Mouse (Mus musculus) embryonic facial prominence, embryonic 12.5 days (tissue): ENCODE data around the gene Cacnb3. TPM values are rescaled to one million over a fixed set of nuclear protein-coding genes. Genes with fewer than 3 reads are reported as not detected.
"Not testable (repeated sequence)": the region's sequence is repeated elsewhere in the genome, so short reads cannot be mapped to it uniquely, and the experiment has no call there.

ENCODE experiments used
- ATAC-seq: fragments of 200-750 bp; cut with Nextera tagmentation; 2 replicates; pipeline ENCODE4 v1.8.0; 2017; ENCODE audit not compliant: insufficient number of reproducible peaks, insufficient read depth, low FRiP score, low TSS enrichment
- H3K27ac ChIP-seq: fragments of 300-500 bp; sonication (generic); 2 replicates; pipeline ENCODE4 v1.5.1; 2016; ENCODE audit warnings: mild to moderate bottlenecking
- H3K27me3 ChIP-seq: fragments of 300-500 bp; sonication (generic); 2 replicates; pipeline ENCODE4 v1.6.1; 2016; ENCODE audit warnings: mild to moderate bottlenecking, moderate library complexity
- H3K36me3 ChIP-seq: fragments of 300-500 bp; sonication (generic); 2 replicates; pipeline ENCODE4 v1.6.1; 2016; ENCODE audit warnings: mild to moderate bottlenecking
- H3K4me1 ChIP-seq: fragments of 300-500 bp; sonication (generic); 2 replicates; pipeline ENCODE4 v1.6.1; 2016
- H3K4me2 ChIP-seq: fragments of 300-500 bp; sonication (generic); replicated peaks from 2 replicates; pipeline ENCODE4 v1.6.1; 2016; ENCODE audit warnings: mild to moderate bottlenecking, moderate library complexity
- H3K4me3 ChIP-seq: fragments of 300-500 bp; sonication (generic); 2 replicates; pipeline ENCODE4 v1.5.1; 2016; ENCODE audit warnings: mild to moderate bottlenecking
- H3K9ac ChIP-seq: fragments of 300-500 bp; sonication (generic); 2 replicates; pipeline ENCODE4 v1.6.1; 2016; ENCODE audit warnings: mild to moderate bottlenecking, moderate library complexity
- H3K9me3 ChIP-seq: fragments of 300-500 bp; sonication (generic); 2 replicates; pipeline ENCODE4 v1.6.1; 2016; ENCODE audit warnings: mild to moderate bottlenecking, moderate library complexity
- WGBS: fragments of 180-500 bp; shearing (Covaris S2); methylation state at CpG from one replicate; pipeline ENCODE4 v1.1.7; 2016; 5-methylcytosine and 5-hydroxymethylcytosine counted together
- polyA plus RNA-seq: library from polyadenylated mRNA; unstranded; fragments of >200 nt; fragmentation: Nextera tagmentation; extraction: Ambion mirVana; gene quantifications from 2 replicates; pipeline ENCODE4 v1.2.1, GENCODE M21; 2016

Gene Cacnb3
- 64.5 and 72.8 TPM in 2 replicates for polyA plus RNA-seq

DNA sequence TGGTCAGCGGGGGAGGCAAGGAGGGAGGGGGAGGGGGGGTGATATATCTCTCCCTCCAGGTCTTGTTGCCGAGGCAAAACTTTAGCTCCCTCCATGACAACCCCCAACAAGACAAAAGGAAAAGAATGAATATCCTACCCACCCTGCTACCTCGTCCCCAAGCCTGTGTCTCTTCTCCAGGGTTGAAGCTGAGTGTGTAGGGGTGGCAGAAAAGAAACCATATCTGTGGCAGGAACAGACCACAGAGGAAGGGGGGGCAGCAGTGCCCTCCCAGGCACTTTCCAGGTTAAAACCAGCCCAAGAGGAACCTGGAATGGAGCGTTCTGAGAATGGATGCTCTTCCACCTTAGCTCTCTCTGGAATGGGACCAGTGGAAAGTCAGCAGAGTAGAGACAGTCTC is at the start of gene Cacnb3:
Gene Cacnb3 (plus strand): TSS at position 301 of the 400 bp plus-strand sequence.
- H3K4me2 ChIP-seq, result peak within 1 kb of the TSS; percentile 93
- no peak for ATAC-seq
- H3K27ac ChIP-seq, result peak within 1 kb of the TSS; percentile 73; the same call in 1 of the 2 replicates
- no peaks in the 10 kb centered on the region for H3K9me3 ChIP-seq
- H3K4me3 ChIP-seq, result peak within 1 kb of the TSS; percentile 82
- H3K9ac ChIP-seq, result peak within 1 kb of the TSS; percentile 30; the same call in 1 of the 2 replicates
- no peaks in the 10 kb centered on the region for H3K36me3 ChIP-seq
- H3K27me3 ChIP-seq, result peaks cover 35% of the 10 kb centered on the region
- 24% methylated on average over 4 of the region's 4 CpGs for WGBS
- peaks cover 53% of the 10 kb centered on the region for H3K4me1 ChIP-seq

- Histone ChIP-seq H3K27ac (no peak overlapping the region), H3K9ac (no peak overlapping the region), H3K27me3 (no peaks in the 10 kb centered on the region), H3K4me2 (no peak overlapping the region), H3K36me3 (no peaks in the 10 kb centered on the region), H3K4me3 (no peak overlapping the region), H3K4me1 (no peaks in the 10 kb centered on the region; the same call in 1 of the 2 replicates), H3K9me3 (no peaks in the 10 kb centered on the region)
- ATAC-seq, result no peak
- WGBS, result 80% methylated on average over 8 of the region's 8 CpGs
Measured at GRCm38 (mm10) chr15:98582410-98582809, 48.2 kb upstream of the Cacnb3 start.

- 72% methylated on average over 8 of the region's 8 CpGs for WGBS
- H3K9me3 ChIP-seq, result no peaks in the 10 kb centered on the region
- no peaks in the 10 kb centered on the region for H3K27me3 ChIP-seq
- H3K4me3 ChIP-seq, result no peak overlapping the region
- no peaks in the 10 kb centered on the region for H3K36me3 ChIP-seq
- no peaks in the 10 kb centered on the region; the same call in 1 of the 2 replicates for H3K4me1 ChIP-seq
- ATAC-seq, result no peak
- H3K4me2 ChIP-seq, result no peak overlapping the region
- H3K9ac ChIP-seq, result no peak overlapping the region
- no peak overlapping the region for H3K27ac ChIP-seq
Measured at GRCm38 (mm10) chr15:98582996-98583395, 47.6 kb upstream of the Cacnb3 start.

GRCm38 (mm10) chr15:98585421-98585820 is 45.2 kb upstream of the Cacnb3 start:
- Histone ChIP-seq H3K4me2 (no peak overlapping the region), H3K9ac (no peak overlapping the region), H3K27me3 (no peaks in the 10 kb centered on the region), H3K36me3 (peaks cover 10% of the 10 kb centered on the region), H3K9me3 (no peaks in the 10 kb centered on the region), H3K4me3 (no peak overlapping the region), H3K4me1 (no peaks in the 10 kb centered on the region; the same call in 1 of the 2 replicates), H3K27ac (no peak overlapping the region)
- WGBS, result 33% methylated on average over 7 of the region's 7 CpGs
- ATAC-seq, result no peak

DNA sequence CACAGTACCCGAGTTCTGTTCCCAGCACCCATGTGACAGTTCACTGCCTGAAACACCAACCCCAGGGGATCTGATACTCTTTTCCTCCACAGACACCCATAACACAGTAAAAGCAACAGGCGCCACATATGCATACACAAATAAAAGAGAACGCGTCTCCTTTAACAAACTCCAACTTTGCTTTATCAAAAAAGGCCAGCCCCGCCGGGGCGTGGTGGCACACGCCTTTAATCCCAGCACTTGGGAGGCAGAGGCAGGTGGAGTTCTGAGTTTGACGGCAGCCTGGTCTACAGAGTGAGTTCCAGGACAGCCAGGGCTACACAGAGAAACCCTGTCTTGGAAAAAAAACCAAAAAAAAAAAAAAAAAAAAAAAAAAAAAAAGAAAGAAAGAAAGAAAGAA is 44.5 kb upstream of the Cacnb3 start:
- not testable (repeated sequence) for H3K4me2 ChIP-seq, H3K4me3 ChIP-seq, H3K9ac ChIP-seq, ATAC-seq, H3K27me3 ChIP-seq, H3K4me1 ChIP-seq, H3K9me3 ChIP-seq, H3K27ac ChIP-seq
- 80% methylated on average over 9 of the region's 9 CpGs for WGBS
- H3K36me3 ChIP-seq, result peaks cover 17% of the 10 kb centered on the region

GRCm38 (mm10) chr15:98587751-98588150 is 42.9 kb upstream of the Cacnb3 start:
- H3K4me3 ChIP-seq, result no peak overlapping the region
- no peaks in the 10 kb centered on the region; the same call in 1 of the 2 replicates for H3K4me1 ChIP-seq
- no peaks in the 10 kb centered on the region for H3K9me3 ChIP-seq
- H3K9ac ChIP-seq, result no peak overlapping the region
- peaks cover 33% of the 10 kb centered on the region for H3K36me3 ChIP-seq
- H3K27ac ChIP-seq, result no peak overlapping the region
- no peak overlapping the region for H3K4me2 ChIP-seq
- H3K27me3 ChIP-seq, result no peaks in the 10 kb centered on the region
- WGBS, result 89% methylated on average over 11 of the region's 11 CpGs
- no peak for ATAC-seq

GRCm38 (mm10) chr15:98589640-98590336 is 40.9 kb upstream of the Cacnb3 start:
- Histone ChIP-seq H3K9me3 (no peaks in the 10 kb centered on the region), H3K4me1 (no peaks in the 10 kb centered on the region; the same call in 1 of the 2 replicates), H3K36me3 (peaks cover 54% of the 10 kb centered on the region), H3K27ac (no peak overlapping the region), H3K27me3 (no peaks in the 10 kb centered on the region), H3K9ac (no peak overlapping the region), H3K4me2 (no peak overlapping the region), H3K4me3 (no peak overlapping the region)
- 71% methylated on average over 7 of the region's 7 CpGs for WGBS
- no peak for ATAC-seq

DNA sequence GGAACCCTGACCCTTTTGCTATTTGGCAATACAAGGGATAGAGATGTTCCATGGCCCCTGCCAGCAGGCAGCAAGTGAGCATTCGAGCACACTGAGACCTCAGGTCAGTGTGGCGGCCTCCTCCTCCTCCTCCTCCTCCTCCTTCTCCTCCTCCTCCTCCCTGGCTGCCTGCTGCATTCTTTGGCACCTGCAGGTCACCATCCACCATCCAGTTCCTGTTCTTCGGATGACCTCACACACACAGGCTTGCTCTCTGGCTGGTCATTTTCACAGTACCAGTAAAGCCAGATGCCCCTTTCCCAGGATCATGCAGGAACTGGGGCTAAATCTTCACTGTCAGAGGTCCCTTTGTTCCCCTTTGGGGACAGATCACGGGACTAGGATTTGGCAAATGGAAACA is 39.2 kb upstream of the Cacnb3 start:
- no peak for ATAC-seq
- H3K4me3 ChIP-seq, result no peak overlapping the region
- H3K27me3 ChIP-seq, result no peaks in the 10 kb centered on the region
- no peak overlapping the region for H3K27ac ChIP-seq
- no peaks in the 10 kb centered on the region for H3K9me3 ChIP-seq
- 79% methylated on average over 4 of the region's 4 CpGs for WGBS
- H3K9ac ChIP-seq, result no peak overlapping the region
- H3K36me3 ChIP-seq, result peaks cover 70% of the 10 kb centered on the region
- H3K4me1 ChIP-seq, result no peaks in the 10 kb centered on the region
- H3K4me2 ChIP-seq, result no peak overlapping the region

DNA sequence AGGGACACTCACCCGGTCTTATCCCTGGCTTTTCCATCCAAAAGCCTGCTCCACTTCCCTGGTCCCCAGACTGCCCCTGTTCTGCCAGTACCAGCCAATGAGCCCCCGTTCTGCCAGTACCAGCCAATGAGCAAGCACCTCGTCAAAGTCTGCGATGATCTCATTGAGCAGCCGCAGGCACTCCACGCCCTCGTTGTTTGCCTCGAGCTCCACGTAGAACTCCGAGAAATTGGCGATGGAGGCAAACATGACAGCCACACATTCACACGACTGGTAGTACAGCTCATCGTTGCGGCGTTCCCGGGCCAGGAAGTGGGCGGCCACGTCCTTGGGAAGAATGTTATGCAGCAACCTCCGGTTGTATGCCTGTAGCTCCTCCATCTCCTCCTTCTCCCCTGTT is 36.4 kb upstream of the Cacnb3 start:
- Histone ChIP-seq H3K9ac (no peak overlapping the region), H3K9me3 (no peaks in the 10 kb centered on the region), H3K27ac (no peak overlapping the region), H3K36me3 (peaks cover 97% of the 10 kb centered on the region), H3K27me3 (no peaks in the 10 kb centered on the region), H3K4me2 (no peak overlapping the region), H3K4me3 (no peak overlapping the region), H3K4me1 (no peaks in the 10 kb centered on the region)
- WGBS, result 87% methylated on average over 19 of the region's 19 CpGs
- no peak for ATAC-seq

DNA sequence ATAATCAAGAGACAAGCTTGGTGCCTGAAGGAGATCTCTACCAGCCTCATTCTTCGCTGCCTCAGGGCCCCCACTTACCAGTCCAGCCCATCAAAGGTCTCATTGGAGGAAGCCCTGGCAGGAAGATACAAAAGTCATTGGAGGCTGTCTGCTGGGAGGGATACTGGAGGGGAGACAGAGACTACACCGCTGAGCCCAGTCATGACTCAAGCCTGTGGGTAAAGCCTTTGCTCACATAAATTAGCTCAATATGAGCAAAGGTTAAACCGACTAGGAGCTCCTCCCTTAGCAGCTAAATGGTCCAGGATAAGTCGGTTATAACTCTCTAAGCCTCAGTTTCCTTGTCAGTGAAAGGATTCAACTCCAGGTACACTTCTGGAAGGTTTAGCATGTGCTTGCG is 35.6 kb upstream of the Cacnb3 start:
- H3K9me3 ChIP-seq, result no peaks in the 10 kb centered on the region
- H3K36me3 ChIP-seq, result peaks cover 99% of the 10 kb centered on the region
- H3K4me1 ChIP-seq, result no peaks in the 10 kb centered on the region
- H3K4me2 ChIP-seq, result no peak overlapping the region
- H3K27ac ChIP-seq, result no peak overlapping the region
- no peak for ATAC-seq
- WGBS, result 90% methylated on average over 5 of the region's 5 CpGs
- no peak overlapping the region for H3K9ac ChIP-seq
- no peak overlapping the region for H3K4me3 ChIP-seq
- H3K27me3 ChIP-seq, result no peaks in the 10 kb centered on the region

DNA sequence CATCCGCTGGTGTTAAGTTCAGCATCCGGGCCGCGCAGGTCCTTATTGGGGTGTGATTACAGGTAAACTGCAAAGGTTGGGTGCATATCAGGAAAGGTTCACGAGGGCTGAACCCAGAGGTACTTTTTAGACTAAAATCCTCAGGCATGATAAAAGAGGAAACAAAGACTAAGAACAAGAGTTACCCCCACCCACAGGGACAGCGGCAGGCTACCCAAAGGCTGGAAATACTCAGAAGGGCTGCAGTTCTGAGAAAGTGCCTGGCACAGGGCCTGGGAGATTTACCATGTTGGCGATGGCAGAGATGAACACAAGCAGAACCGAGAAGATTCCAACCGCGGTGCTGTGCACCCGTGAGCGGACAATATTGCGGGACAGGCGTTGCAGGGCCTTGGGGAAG is 34.0 kb upstream of the Cacnb3 start:
- Histone ChIP-seq H3K4me2 (no peak overlapping the region), H3K27ac (no peak overlapping the region), H3K36me3 (peaks cover 98% of the 10 kb centered on the region), H3K4me1 (peaks cover under 1% of the 10 kb centered on the region; the same call in 1 of the 2 replicates), H3K27me3 (no peaks in the 10 kb centered on the region), H3K9ac (no peak overlapping the region), H3K4me3 (no peak overlapping the region), H3K9me3 (no peaks in the 10 kb centered on the region)
- 93% methylated on average over 14 of the region's 14 CpGs for WGBS
- ATAC-seq, result no peak

- H3K36me3 ChIP-seq, result peaks cover 89% of the 10 kb centered on the region
- ATAC-seq, result no peak
- 90% methylated on average over 12 of the region's 12 CpGs for WGBS
Measured at GRCm38 (mm10) chr15:98600036-98600709, 30.5 kb upstream of the Cacnb3 start.

More at GRCm38 (mm10) chr15:98600036-98600709, 30.5 kb upstream of the Cacnb3 start:
- Histone ChIP-seq H3K9me3 (no peaks in the 10 kb centered on the region), H3K4me1 (peaks cover 24% of the 10 kb centered on the region), H3K27me3 (no peaks in the 10 kb centered on the region), H3K27ac (no peak overlapping the region), H3K4me2 (no peak overlapping the region), H3K9ac (no peak overlapping the region), H3K4me3 (no peak overlapping the region)
